Mouse (Mus musculus) liver, postnatal 0 days (tissue): ENCODE data around the gene Eif2a.

ENCODE experiments used
- CTCF ChIP-seq: sonication (generic); IDR thresholded peaks from 2 replicates; pipeline ENCODE4 v1.5.1; 2016; ENCODE audit warnings: antibody characterized with exemption, low read depth
- EP300 ChIP-seq: IDR thresholded peaks from 2 replicates; pipeline ENCODE4 v1.6.1; 2016; ENCODE audit warnings: antibody characterized with exemption, low read depth, mild to moderate bottlenecking

GRCm38 (mm10) chr3:58513483-58513882 lies 12.1 kb upstream of the Eif2a start:
- peak; percentile 22 for TF ChIP-seq CTCF
- no peak for TF ChIP-seq EP300
